Mouse (Mus musculus): ENCODE data around the gene Iqcc.

Iqcc gene

GRCm38 (mm10) chr4:129618786-129619691, at the start of gene Iqcc:
TSS of gene Iqcc (minus strand) at chr4:129619099.
- DNase-seq (ENCODE audit: low spot score in 2 of 2): peak; percentile 96

GRCm38 (mm10) chr4:129662255-129662813, 43.4 kb upstream of the Iqcc start:
- no peak for DNase-seq (ENCODE audit: low spot score in 2 of 2)

GRCm38 (mm10) chr4:129661584-129661983, 42.7 kb upstream of the Iqcc start:
- no peak for DNase-seq (ENCODE audit: low spot score in 2 of 2)

GRCm38 (mm10) chr4:129654770-129655169, 35.9 kb upstream of the Iqcc start:
- no peak for DNase-seq (ENCODE audit: low spot score in 2 of 2)

- DNase-seq (ENCODE audit: low spot score in 2 of 2): no peak
Measured at GRCm38 (mm10) chr4:129650359-129650758, 31.5 kb upstream of the Iqcc start.

GRCm38 (mm10) chr4:129648656-129649055, 29.8 kb upstream of the Iqcc start:
- no peak for DNase-seq (ENCODE audit: low spot score in 2 of 2)

GRCm38 (mm10) chr4:129645204-129645603, 26.3 kb upstream of the Iqcc start:
- DNase-seq (ENCODE audit: low spot score in 2 of 2): no peak

GRCm38 (mm10) chr4:129641756-129642155, 22.9 kb upstream of the Iqcc start:
- DNase-seq (ENCODE audit: low spot score in 2 of 2): no peak

- DNase-seq (ENCODE audit: low spot score in 2 of 2): peak; percentile 96 to 97
Measured at GRCm38 (mm10) chr4:129640638-129641467, 22.0 kb upstream of the Iqcc start, which contains the start of gene Txlna. TSS of gene Txlna (minus strand) at chr4:129641065.

- DNase-seq (ENCODE audit: low spot score in 2 of 2): no peak
Measured at GRCm38 (mm10) chr4:129640101-129640637, 21.3 kb upstream of the Iqcc start.

GRCm38 (mm10) chr4:129639221-129639620, 20.3 kb upstream of the Iqcc start:
- DNase-seq (ENCODE audit: low spot score in 2 of 2): no peak

- no peak for DNase-seq (ENCODE audit: low spot score in 2 of 2)
Measured at GRCm38 (mm10) chr4:129633852-129634251, 15.0 kb upstream of the Iqcc start.

- no peak for DNase-seq (ENCODE audit: low spot score in 2 of 2)
Measured at GRCm38 (mm10) chr4:129631867-129632266, 13.0 kb upstream of the Iqcc start.

GRCm38 (mm10) chr4:129630944-129631343, 12.0 kb upstream of the Iqcc start:
- DNase-seq (ENCODE audit: low spot score in 2 of 2): no peak

- DNase-seq (ENCODE audit: low spot score in 2 of 2): no peak
Measured at GRCm38 (mm10) chr4:129626035-129626434, 7.1 kb upstream of the Iqcc start.

GRCm38 (mm10) chr4:129625496-129625895, 6.6 kb upstream of the Iqcc start:
- no peak for DNase-seq (ENCODE audit: low spot score in 2 of 2)

GRCm38 (mm10) chr4:129625029-129625370, 6.1 kb upstream of the Iqcc start:
- DNase-seq (ENCODE audit: low spot score in 2 of 2): peak; percentile 85 to 89

GRCm38 (mm10) chr4:129624281-129625028, 5.6 kb upstream of the Iqcc start:
- DNase-seq (ENCODE audit: low spot score in 2 of 2): peak; percentile 87 to 89

GRCm38 (mm10) chr4:129623681-129624091, 4.8 kb upstream of the Iqcc start, which contains the start of gene Ccdc28b:
TSS of gene Ccdc28b (minus strand) at chr4:129623947.
- peak in 1 of 2 experiments; percentile 35 for DNase-seq (ENCODE audit: low spot score in 2 of 2)

GRCm38 (mm10) chr4:129622803-129623535, 4.1 kb upstream of the Iqcc start:
- no peak for DNase-seq (ENCODE audit: low spot score in 2 of 2)
